Mouse (Mus musculus) small intestine, adult 2 months (tissue): ENCODE measurements around the gene Krt20. TPM values are rescaled to one million over a fixed set of nuclear protein-coding genes. Genes with fewer than 3 reads are reported as not detected.
A peak's percentile ranks its signal among the peaks of the same experiment; 100 is the strongest.

Experiments
- H3K27ac ChIP-seq: fragments of 200-500 bp; 2 replicates; pipeline ENCODE4 v1.5.1; 2012; ENCODE audit warnings: low read depth, low read length, control low read depth, inconsistent platforms; ENCODE audit not compliant: insufficient read depth
- H3K27me3 ChIP-seq: fragments of 200-500 bp; 2 replicates; pipeline ENCODE4 v1.6.1; 2012; ENCODE audit warnings: mild to moderate bottlenecking, moderate library complexity, low read length, inconsistent platforms; ENCODE audit not compliant: control insufficient read depth, insufficient read depth
- H3K36me3 ChIP-seq: fragments of 200-500 bp; 2 replicates; pipeline ENCODE4 v1.6.1; 2012; ENCODE audit warnings: mild to moderate bottlenecking, low read length, control low read depth, inconsistent platforms; ENCODE audit not compliant: control insufficient read depth, insufficient read depth
- H3K4me1 ChIP-seq: fragments of 200-500 bp; 2 replicates; pipeline ENCODE4 v1.6.1; 2012; ENCODE audit warnings: low read length, inconsistent platforms, mixed read lengths; ENCODE audit not compliant: control insufficient read depth, insufficient read depth, insufficient read length
- H3K4me3 ChIP-seq: fragments of 200-500 bp; 2 replicates; pipeline ENCODE4 v1.5.1; 2012; ENCODE audit warnings: low read depth, mild to moderate bottlenecking, control low read depth, inconsistent platforms, low read length, moderate library complexity
- CTCF ChIP-seq: fragments of 200-500 bp; IDR thresholded peaks from 2 replicates; pipeline ENCODE4 v1.5.1; 2012; ENCODE audit warnings: low read depth, mild to moderate bottlenecking, control low read depth, inconsistent platforms, low read length, moderate library complexity, mixed read lengths; ENCODE audit not compliant: insufficient replicate concordance, insufficient read length; ENCODE audit errors: extremely low read depth
- POLR2A ChIP-seq: fragments of 200-500 bp; IDR thresholded peaks from 2 replicates; pipeline ENCODE4 v1.6.1; 2012; ENCODE audit warnings: low read depth, mild to moderate bottlenecking, control low read depth, inconsistent platforms, low read length, moderate library complexity
- WGBS: fragments of 180-500 bp; shearing (Covaris S2); methylation state at CpG from one replicate; pipeline ENCODE4 v1.1.7; 2018; 5-methylcytosine and 5-hydroxymethylcytosine counted together
- polyA plus RNA-seq: library from polyadenylated mRNA; depleted of rRNA; stranded (reverse); fragments of >200 nt; gene quantifications from 2 replicates; pipeline ENCODE4 v1.2.3, GENCODE M21; 2012

Krt20 gene
- polyA plus RNA-seq, 1 experiment: 951 TPM

DNA sequence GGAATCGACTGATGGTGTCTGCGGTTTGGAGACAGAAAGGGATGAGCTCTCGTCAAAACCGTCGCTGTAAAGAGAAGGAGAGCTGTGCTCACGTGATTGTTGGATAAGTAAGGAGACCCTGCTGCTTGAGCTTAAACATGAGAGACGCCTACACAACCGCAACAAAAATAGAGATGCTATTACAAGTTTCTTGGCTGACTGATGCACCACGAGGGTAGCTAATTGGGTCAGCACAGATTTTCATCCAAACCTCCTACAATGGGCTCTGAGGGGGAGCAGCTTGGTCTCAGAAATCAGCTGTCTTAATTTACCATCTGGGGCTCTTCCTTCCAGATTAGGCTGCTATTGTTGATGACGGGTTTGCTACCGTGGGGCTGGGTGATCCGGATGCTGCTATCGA is 21.0 kb downstream of the Krt20 start:
- Histone ChIP-seq H3K27me3 (0 out of 2 replicates have a peak, but pooled peaks cover 4% of the 10 kb centered on the region), H3K36me3 (no peaks in the 10 kb centered on the region), H3K4me1 (peaks cover 9% of the 10 kb centered on the region; the same call in 1 of the 2 replicates), H3K4me3 (no peak overlapping the region), H3K27ac (no peak overlapping the region)
- 89% methylated on average over 13 of the region's 13 CpGs for WGBS
- no peak for TF ChIP-seq CTCF
- TF ChIP-seq POLR2A: no peak

DNA sequence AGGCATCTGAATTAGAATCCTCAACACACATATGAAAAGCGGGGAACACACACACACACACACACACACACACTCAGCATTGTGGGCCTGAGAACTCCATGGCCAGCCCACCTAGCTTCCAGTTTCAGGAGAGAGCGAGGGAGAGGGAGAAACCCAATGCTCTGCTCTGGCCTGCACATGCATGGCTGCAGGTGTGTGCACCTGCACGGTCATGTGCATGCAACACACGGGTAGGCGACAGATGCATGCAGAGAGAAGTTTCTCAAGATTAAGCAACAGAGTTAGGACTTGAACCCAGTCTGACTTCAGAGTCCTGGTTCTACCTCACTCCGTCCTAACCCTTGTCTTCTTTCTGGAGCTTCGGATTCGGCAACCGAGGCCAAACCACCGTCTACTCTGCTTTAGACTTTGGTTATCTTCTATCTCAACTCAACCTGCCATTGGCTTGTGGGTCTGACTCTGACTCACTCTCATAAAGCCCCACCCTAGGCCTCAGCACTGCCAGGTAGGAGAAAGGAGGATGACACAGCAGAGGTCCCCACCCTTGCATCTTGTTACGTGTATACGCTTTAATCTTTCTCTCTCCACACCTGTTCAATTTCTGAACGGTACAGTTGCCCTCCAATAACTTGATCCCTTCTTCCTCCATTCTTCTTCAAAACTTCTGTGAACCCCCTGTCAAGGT is 23.3 kb downstream of the Krt20 start:
- no peak for TF ChIP-seq POLR2A
- no peak for TF ChIP-seq CTCF
- 57% methylated on average over 13 of the region's 13 CpGs for WGBS
- Histone ChIP-seq H3K27ac (peak overlapping the region; percentile 57), H3K27me3 (0 out of 2 replicates have a peak, but pooled peaks cover 4% of the 10 kb centered on the region), H3K36me3 (no peaks in the 10 kb centered on the region), H3K4me1 (peaks cover 9% of the 10 kb centered on the region; the same call in 1 of the 2 replicates), H3K4me3 (peak overlapping the region; percentile 6; the same call in 1 of the 2 replicates)

DNA sequence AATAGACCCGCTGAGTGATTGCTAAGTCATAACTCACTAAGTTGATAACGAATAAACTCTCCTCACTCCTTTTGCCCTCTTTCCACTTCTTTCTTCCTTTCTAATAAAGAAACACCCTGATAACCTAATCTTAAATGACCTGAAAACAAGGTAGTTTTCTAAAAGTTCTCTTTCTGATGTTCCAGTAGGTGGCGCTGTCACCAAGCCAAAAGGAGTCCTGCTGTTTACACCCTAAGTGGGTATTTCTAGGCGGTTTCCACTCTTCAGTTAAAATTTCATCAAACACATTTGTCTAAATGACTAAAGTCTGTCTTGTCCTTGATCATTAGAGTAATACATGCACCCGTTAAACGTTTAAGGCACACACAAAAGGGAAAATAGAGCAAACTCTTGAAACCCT is 24.7 kb downstream of the Krt20 start:
- Histone ChIP-seq H3K4me1 (peaks cover 9% of the 10 kb centered on the region; the same call in 1 of the 2 replicates), H3K4me3 (no peak overlapping the region), H3K27ac (no peak overlapping the region), H3K36me3 (no peaks in the 10 kb centered on the region), H3K27me3 (0 out of 2 replicates have a peak, but pooled peaks cover 4% of the 10 kb centered on the region)
- TF ChIP-seq CTCF (no peak), POLR2A (no peak)
- 10% methylated on average over 6 of the region's 6 CpGs for WGBS

DNA sequence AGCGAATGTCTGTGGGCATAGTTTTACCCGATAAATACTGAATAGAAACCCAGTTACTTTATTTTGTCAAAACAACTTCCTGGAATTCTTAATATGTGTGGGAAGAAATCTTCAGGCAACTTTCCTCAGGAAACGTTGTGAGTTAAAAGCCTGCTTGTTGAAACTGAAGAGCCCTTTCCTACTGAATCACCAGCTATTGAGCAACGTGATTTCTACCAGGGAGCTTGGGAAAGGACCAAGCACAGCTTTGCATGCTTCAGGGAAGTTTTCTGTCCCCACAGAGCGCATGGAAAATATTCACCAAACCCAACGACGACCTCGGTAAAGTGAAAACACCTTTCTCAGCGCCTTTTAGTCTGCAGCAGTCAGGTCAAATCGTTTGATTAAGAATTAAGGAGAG is 31.8 kb downstream of the Krt20 start:
- Histone ChIP-seq H3K27ac (no peak overlapping the region), H3K27me3 (peaks cover 10% of the 10 kb centered on the region; the same call in 1 of the 2 replicates), H3K4me1 (no peaks in the 10 kb centered on the region), H3K4me3 (no peak overlapping the region), H3K36me3 (no peaks in the 10 kb centered on the region)
- TF ChIP-seq POLR2A (no peak), CTCF (no peak)
- WGBS: 53% methylated on average over 10 of the region's 10 CpGs

DNA sequence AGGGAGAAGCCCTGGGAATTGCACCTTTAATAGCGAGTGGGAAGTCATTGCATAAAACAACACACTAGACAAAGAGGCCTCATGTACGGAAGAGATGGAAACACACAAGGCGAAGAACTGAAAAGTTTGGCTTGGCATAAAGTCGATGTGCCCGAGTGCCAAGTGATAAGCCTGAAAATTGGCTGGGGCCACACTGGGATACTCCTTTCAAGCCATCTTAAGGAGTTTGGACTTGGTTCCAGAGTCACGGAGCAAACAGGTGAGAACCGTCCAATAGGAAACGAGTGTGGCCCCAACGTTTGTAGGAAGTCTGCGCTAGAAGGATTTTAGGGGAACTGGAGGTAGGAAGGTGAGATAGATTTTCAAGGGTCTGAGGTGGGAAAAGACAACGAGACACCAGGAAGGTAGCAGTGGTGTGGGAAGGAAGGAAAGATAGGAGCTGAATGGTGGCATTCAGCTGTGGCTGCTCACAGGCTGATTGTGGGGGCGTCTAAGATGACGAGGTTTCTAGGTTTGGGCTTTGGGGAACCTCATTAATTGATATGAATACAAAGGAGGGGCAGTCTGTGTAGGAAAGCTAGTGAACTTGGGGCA is 37.9 kb downstream of the Krt20 start:
- Histone ChIP-seq H3K27me3 (peaks cover 10% of the 10 kb centered on the region; the same call in 1 of the 2 replicates), H3K36me3 (no peaks in the 10 kb centered on the region), H3K4me1 (peaks cover 3% of the 10 kb centered on the region; the same call in 1 of the 2 replicates), H3K27ac (no peak overlapping the region), H3K4me3 (no peak overlapping the region)
- 37% methylated on average over 13 of the region's 13 CpGs for WGBS
- TF ChIP-seq CTCF (no peak), POLR2A (no peak)

DNA sequence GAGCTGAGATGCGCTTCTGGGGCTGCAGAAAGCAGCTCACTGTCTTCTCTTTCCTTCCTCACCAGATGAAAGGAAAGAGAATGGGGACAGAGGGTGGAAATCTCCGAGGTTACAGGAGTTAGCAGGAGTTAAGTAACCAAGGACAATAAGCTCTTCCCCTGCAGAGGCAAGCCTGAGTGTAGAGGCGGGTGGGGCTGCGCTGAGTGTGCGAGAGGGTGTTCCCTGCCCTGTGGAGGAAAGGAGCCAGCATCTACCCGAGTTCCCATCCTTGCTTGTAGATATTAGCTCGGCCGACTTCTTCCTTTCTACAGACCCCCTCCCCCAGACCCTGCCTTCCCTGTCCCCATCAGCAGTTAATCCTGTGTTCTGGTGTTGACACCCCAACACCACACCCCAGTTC is 39.1 kb downstream of the Krt20 start:
- Histone ChIP-seq H3K36me3 (no peaks in the 10 kb centered on the region), H3K4me3 (no peak overlapping the region), H3K27me3 (peaks cover 9% of the 10 kb centered on the region; the same call in 1 of the 2 replicates), H3K4me1 (peaks cover 3% of the 10 kb centered on the region; the same call in 1 of the 2 replicates), H3K27ac (no peak overlapping the region)
- no peak for TF ChIP-seq POLR2A
- no peak for TF ChIP-seq CTCF
- 35% methylated on average over 8 of the region's 8 CpGs for WGBS

DNA sequence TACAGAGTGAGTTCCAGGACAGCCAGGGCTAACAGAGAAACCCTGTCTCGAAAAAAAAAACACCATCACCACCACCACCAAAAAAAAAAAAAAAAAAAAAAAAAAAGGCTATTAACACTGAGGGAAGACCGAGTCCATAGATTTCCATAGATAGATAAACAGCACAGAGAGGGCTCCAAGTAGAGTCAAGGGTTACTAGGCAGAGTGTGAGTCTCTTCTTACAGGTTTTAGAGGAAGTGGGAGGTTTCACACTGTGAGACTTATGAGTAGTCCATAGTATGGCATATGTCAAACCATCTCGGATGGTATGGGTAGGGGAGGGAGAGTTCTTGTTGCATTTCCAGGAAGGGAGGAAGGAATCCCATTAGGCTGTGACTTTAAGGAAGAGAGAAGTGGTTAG is 39.9 kb downstream of the Krt20 start:
- TF ChIP-seq POLR2A (no peak), CTCF (no peak)
- Histone ChIP-seq H3K4me3 (no peak overlapping the region), H3K4me1 (peaks cover 3% of the 10 kb centered on the region; the same call in 1 of the 2 replicates), H3K27ac (no peak overlapping the region), H3K27me3 (0 out of 2 replicates have a peak, but pooled peaks cover 6% of the 10 kb centered on the region), H3K36me3 (no peaks in the 10 kb centered on the region)
- WGBS: 66% methylated on average over 3 of the region's 3 CpGs
